Mouse (Mus musculus) kidney, postnatal 10 days (tissue): ENCODE results near the gene Minos1.

ENCODE experiments used
- DNase-seq: peaks from one replicate; pipeline ENCODE4 v3.0.0; 2021; ENCODE audit warnings: mixed read lengths

The Minos1 gene

GRCm38 (mm10) chr4:139057291-139057690 is 73.6 kb downstream of the Minos1 start:
- DNase-seq, result no peak

DNA sequence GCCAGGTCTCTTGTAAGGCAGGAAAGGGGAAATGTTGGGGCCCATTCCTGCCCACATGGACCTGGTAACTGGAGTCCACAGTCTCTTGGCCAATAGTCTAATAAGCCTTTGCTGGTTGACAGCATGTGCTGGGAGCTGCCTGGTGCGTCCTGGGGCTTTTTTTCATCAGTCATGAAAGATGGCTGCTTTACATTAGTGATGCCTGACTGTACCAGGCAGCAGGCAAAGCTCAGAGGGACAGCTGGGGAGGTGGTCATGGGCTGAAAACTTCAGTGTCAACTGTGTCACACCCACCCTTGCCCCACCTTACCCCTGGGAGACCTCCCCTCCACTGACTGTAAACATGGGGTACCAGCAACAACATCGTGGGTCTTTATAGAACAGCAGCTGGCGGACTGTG is 75.2 kb downstream of the Minos1 start:
- no peak for DNase-seq

- no peak for DNase-seq
Measured at GRCm38 (mm10) chr4:139055336-139055735, 75.6 kb downstream of the Minos1 start.

DNA sequence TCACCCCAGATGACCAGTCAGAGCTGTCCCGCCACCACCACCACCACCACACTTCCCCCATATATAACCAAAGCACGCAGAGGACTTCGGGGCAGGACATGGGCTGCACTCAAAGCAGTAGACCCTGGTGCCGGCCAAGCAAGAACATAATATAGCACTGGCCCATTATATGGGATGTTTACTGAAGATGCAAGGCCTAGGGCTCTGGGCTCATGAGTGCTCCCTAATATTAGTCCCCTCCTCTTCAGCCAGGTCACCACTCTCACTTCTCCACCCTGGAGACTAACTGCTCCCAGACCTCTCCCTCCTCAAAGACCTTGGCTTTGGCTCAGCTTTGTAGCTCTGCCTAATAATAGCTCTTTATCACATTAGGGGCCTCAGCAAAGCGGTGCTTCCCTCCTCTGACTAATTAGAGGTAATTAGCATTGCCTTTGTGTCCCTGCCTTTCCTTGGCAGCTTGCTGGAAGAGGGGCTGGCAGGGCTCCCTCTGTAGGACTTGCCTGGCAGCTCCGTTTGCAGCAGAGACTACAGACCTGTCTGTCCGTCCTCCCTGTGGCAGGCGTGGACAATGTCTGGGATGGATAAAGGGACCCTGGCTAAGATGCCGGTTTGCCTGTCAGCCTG is 76.5 kb downstream of the Minos1 start:
- no peak for DNase-seq

GRCm38 (mm10) chr4:139053391-139053790 is 77.5 kb downstream of the Minos1 start:
- no peak for DNase-seq

GRCm38 (mm10) chr4:139052796-139053195 is 78.1 kb downstream of the Minos1 start:
- DNase-seq, result no peak
